Mouse (Mus musculus) testis, adult 2 months (tissue): ENCODE results near the gene Tmod3. TPM values are rescaled to one million over a fixed set of nuclear protein-coding genes. Genes with fewer than 3 reads are reported as not detected.
"Not testable (repeated sequence)": the region's sequence is repeated elsewhere in the genome, so short reads cannot be mapped to it uniquely, and the experiment has no call there.

ENCODE experiments used
- H3K27ac ChIP-seq: fragments of 200-500 bp; 2 replicates; pipeline ENCODE4 v1.5.1; 2012; ENCODE audit warnings: low read depth, low read length; ENCODE audit not compliant: control insufficient read depth, insufficient read depth
- H3K27me3 ChIP-seq: fragments of 200-500 bp; 2 replicates; pipeline ENCODE4 v1.6.1; 2012; ENCODE audit warnings: mild to moderate bottlenecking, low read length, moderate library complexity; ENCODE audit not compliant: control insufficient read depth, insufficient read depth
- H3K36me3 ChIP-seq: fragments of 200-500 bp; 2 replicates; pipeline ENCODE4 v1.6.1; 2012; ENCODE audit warnings: mild to moderate bottlenecking, low read length; ENCODE audit not compliant: control insufficient read depth, insufficient read depth
- H3K4me1 ChIP-seq: fragments of 200-500 bp; 2 replicates; pipeline ENCODE4 v1.6.1; 2012; ENCODE audit warnings: low read length; ENCODE audit not compliant: control insufficient read depth, insufficient read depth
- H3K4me3 ChIP-seq: fragments of 200-500 bp; 2 replicates; pipeline ENCODE4 v1.5.1; 2012; ENCODE audit warnings: low read depth, mild to moderate bottlenecking, low read length, moderate library complexity, mixed read lengths; ENCODE audit not compliant: control insufficient read depth
- CTCF ChIP-seq: fragments of 200-500 bp; IDR thresholded peaks from 2 replicates; pipeline ENCODE4 v1.5.1; 2012; ENCODE audit warnings: low read depth, mild to moderate bottlenecking, inconsistent platforms, low read length, moderate library complexity; ENCODE audit not compliant: control insufficient read depth, insufficient read depth, insufficient replicate concordance
- POLR2A ChIP-seq: fragments of 200-500 bp; IDR thresholded peaks from 2 replicates; pipeline ENCODE4 v1.6.1; 2012; ENCODE audit warnings: low read depth, mild to moderate bottlenecking, inconsistent platforms, low read length, moderate library complexity; ENCODE audit not compliant: control insufficient read depth
- polyA plus RNA-seq: library from polyadenylated mRNA; depleted of rRNA; stranded (reverse); fragments of >200 nt; gene quantifications from 2 replicates; pipeline ENCODE4 v1.2.3, GENCODE M21; 2012

Gene Tmod3
- polyA plus RNA-seq, 1 experiment, result 6.3 TPM

GRCm38 (mm10) chr9:75553719-75554118 is 5.7 kb downstream of the Tmod3 start:
- Histone ChIP-seq H3K4me1 (peaks cover under 1% of the 10 kb centered on the region), H3K4me3 (no peak overlapping the region), H3K36me3 (no peaks in the 10 kb centered on the region), H3K27ac (no peak overlapping the region), H3K27me3 (no peaks in the 10 kb centered on the region)
- TF ChIP-seq POLR2A, result no peak
- no peak for TF ChIP-seq CTCF

- H3K4me3 ChIP-seq, result no peak overlapping the region
- TF ChIP-seq POLR2A (no peak), CTCF (no peak)
- no peak overlapping the region for H3K27ac ChIP-seq
- H3K27me3 ChIP-seq, result no peaks in the 10 kb centered on the region
- H3K4me1 ChIP-seq, result no peaks in the 10 kb centered on the region; the same call in 1 of the 2 replicates
- H3K36me3 ChIP-seq, result no peaks in the 10 kb centered on the region
Measured at GRCm38 (mm10) chr9:75551342-75551741, 8.1 kb downstream of the Tmod3 start.

DNA sequence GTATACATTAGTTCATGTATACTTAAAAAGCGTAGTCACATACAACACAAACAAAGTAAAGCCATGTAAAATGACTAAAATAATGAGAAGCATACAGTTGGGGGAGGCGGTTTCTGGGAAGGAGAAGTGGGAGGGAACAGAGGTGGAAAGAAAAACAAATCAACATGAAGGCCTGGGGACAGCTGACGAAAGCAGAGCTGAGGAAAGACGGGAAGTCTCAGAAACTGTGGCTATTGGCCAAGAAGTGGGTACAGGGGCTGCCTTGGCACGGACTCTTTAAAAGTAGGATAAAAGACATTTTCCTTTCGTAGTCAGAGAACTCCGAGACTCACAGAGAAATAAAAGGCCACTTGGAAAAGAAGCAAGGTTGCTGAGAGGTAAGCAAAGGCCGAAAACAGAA is 10.4 kb downstream of the Tmod3 start:
- TF ChIP-seq POLR2A (no peak), CTCF (no peak)
- no peaks in the 10 kb centered on the region; the same call in 1 of the 2 replicates for H3K4me1 ChIP-seq
- no peak overlapping the region for H3K4me3 ChIP-seq
- no peak overlapping the region for H3K27ac ChIP-seq
- H3K27me3 ChIP-seq, result no peaks in the 10 kb centered on the region
- H3K36me3 ChIP-seq, result no peaks in the 10 kb centered on the region

DNA sequence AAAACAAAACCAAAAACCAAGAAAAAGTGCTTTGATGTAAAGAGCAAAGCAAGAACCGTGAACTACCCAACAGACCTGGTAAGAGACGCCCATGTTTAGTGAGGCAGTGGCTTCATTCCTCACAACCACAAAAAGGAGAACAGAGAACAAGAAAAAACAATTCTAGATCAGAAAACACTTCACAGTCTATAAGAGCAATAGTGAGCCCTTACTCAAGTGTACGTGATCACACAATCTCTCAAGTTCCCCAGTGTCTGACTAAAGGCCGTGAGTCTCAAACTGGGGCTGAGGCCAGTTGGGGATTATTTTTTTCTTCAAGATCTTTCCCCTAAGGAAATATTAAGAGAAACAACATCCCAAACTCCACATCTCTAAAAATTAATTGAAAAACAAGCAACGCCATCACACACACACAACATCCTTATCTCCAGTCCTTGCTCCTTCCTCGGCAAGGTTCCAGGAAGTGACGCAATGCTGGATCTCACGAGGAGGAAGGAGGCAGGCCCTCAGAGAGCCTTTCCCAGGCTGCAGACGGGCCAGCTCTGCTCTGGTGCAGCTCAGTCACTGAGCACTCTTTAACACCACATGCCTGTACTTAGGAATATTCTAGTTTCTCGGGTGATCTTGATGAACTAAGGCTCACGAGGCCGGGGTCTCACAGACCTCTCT is 12.4 kb downstream of the Tmod3 start:
- Histone ChIP-seq H3K36me3 (no peaks in the 10 kb centered on the region), H3K27ac (no peak overlapping the region; the same call in 1 of the 2 replicates), H3K27me3 (no peaks in the 10 kb centered on the region), H3K4me1 (no peaks in the 10 kb centered on the region; the same call in 1 of the 2 replicates), H3K4me3 (no peak overlapping the region)
- TF ChIP-seq POLR2A (no peak; the same call in 1 of the 2 replicates), CTCF (no peak)

DNA sequence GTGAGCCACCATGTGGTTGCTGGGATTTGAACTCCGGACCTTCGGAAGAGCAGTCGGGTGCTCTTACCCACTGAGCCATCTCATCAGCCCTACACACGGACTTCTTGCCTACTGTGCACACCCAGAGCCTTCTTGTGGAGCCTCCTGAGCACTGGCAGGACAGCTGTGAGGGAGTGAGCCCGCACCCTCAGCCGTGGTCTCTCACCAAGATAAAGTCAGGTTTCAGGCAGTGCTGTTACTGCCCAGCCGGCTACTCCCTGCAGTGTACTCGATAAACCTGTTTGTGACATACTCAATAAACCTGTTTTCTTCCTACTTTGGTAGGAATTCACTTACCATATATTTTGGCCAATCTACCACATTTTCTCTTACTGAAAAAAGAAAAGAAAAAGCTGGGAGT is 13.9 kb downstream of the Tmod3 start:
- Histone ChIP-seq H3K27ac (no peak overlapping the region), H3K4me1 (no peaks in the 10 kb centered on the region), H3K27me3 (no peaks in the 10 kb centered on the region), H3K4me3 (no peak overlapping the region), H3K36me3 (no peaks in the 10 kb centered on the region)
- no peak for TF ChIP-seq CTCF
- no peak for TF ChIP-seq POLR2A

GRCm38 (mm10) chr9:75541497-75541896 is 18.0 kb downstream of the Tmod3 start:
- Histone ChIP-seq H3K27ac (no peak overlapping the region), H3K4me1 (no peaks in the 10 kb centered on the region), H3K27me3 (no peaks in the 10 kb centered on the region), H3K4me3 (no peak overlapping the region), H3K36me3 (no peaks in the 10 kb centered on the region)
- TF ChIP-seq POLR2A (no peak), CTCF (no peak)

DNA sequence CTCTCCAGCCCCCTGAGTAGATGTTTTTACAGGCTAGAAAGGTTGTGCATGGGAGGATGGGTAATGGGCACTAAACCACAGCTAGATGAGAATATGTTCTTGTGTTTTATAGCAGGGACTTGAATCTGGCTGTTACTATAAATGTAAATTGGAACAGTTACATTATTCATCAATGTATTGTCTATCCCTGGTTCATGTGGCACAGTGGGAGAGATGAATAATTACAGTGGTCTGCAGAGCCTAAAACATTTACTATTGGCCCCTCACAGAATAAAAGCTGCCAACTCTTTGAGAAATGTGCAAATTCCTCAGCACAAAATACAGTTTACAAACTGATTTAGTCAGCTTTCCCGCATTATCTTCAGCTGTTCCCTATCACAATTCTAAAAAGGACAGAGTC is 23.0 kb downstream of the Tmod3 start:
- Histone ChIP-seq H3K27ac (no peak overlapping the region), H3K4me3 (no peak overlapping the region)
- TF ChIP-seq POLR2A (no peak), CTCF (no peak)

GRCm38 (mm10) chr9:75534431-75534962 is 25.0 kb downstream of the Tmod3 start:
- H3K36me3 ChIP-seq, result no peaks in the 10 kb centered on the region
- TF ChIP-seq POLR2A (no peak), CTCF (no peak)
- no peak overlapping the region for H3K4me3 ChIP-seq
- H3K27ac ChIP-seq, result no peak overlapping the region
- H3K27me3 ChIP-seq, result no peaks in the 10 kb centered on the region
- no peaks in the 10 kb centered on the region for H3K4me1 ChIP-seq

More for the DNA sequence above, 23.0 kb downstream of the Tmod3 start:
- H3K36me3 ChIP-seq, result no peaks in the 10 kb centered on the region
- no peaks in the 10 kb centered on the region for H3K27me3 ChIP-seq
- H3K4me1 ChIP-seq, result no peaks in the 10 kb centered on the region

DNA sequence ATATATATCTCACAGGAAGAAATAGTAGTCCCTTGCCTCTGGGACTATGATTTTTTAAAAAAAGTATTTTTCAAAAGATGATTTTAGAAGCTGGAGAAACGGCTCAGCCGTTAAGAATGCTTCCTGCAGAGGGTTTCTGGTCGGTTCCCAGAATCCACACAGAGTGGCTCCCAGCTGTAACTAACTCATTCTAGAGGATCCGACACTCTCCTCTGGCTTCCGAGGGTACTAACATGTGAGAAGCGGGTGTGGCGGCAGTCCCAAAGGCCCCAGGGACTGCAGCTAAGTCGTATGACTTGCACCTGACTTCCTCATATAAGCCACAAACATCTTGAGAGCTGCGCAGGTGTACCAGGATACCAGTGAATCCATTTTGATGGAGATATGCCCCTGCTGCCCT is 26.5 kb downstream of the Tmod3 start:
- not testable (repeated sequence) for H3K36me3 ChIP-seq, H3K4me3 ChIP-seq, H3K27me3 ChIP-seq, H3K27ac ChIP-seq, H3K4me1 ChIP-seq
